Mouse (Mus musculus) skeletal muscle tissue, adult 2 months (tissue): ENCODE results near the gene Gmds.

Experiments
- DNase-seq: peaks from one replicate; pipeline ENCODE4 v3.0.0-alpha.2; 2012; ENCODE audit warnings: low read depth, low spot score

Gmds gene

DNA sequence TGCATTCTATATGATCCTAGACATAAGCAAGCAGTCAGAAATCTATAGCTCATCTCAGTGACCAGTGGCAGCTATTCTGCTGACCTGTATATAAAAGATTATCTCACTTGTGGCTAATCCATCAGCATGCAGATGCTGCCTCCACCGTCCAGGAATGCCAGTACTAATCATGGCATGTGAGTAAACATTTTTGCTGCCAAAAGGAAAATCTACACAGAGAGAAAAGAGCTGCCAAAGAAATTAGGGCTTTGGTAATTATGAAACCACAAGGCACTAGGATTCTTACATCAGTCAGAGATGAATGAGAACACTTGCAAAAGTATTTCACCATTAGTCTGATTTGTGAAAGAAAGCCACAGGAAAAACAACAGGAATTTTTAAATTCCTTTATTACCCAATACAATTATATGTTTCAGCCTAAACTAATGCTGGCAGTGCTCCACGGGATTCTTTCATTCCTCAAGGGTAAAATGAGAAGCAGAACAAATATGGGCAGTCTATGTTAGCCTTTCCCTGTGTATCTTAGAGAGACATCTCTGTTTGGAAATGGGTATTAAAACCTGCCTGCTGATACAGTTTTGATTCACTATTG, 71.3 kb downstream of the Gmds start:
- DNase-seq = no peak

GRCm38 (mm10) chr13:32266721-32267120, 71.8 kb downstream of the Gmds start:
- DNase-seq = no peak

- DNase-seq = no peak
These were observed 82.4 kb downstream of the Gmds start for GRCm38 (mm10) chr13:32256121-32256520.

DNA sequence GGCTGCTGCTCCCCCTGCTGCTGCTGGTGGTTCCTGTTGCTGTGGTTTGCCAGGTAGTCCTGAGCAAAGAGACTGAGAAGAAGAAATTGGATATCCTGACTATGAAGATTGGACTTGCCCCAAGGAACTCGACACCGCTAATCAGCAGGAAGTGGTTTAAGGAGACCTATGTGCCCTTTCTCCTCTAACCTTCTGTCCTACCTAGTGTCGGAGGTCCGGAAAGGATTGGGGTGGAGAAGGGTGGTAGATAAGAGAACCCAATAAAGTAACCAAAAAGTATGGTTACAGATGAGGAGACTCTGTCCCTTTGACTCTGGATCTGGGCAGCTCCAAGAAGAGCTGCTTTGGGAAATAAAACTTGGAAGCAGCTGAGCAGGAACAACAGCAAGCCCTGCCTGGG, 86.3 kb downstream of the Gmds start:
- no peak for DNase-seq

DNA sequence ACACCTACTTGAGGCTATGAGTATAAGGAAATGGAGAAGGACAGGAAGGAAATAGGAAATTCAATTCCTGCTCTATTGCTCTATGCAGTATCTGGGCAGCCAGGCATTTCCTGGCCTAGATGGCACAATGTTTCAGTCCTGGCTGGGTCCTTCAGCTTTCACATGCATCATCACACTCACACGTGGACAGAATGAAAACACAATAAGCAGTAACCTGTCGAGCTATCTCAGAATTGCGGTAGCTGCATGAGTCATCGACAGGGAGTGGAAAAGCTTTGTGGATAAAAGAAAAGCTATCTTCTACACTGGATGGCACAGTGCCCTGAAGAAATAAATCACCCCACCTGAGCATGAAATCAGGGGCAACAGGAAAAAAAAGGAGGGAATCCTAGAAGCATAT, 96.3 kb downstream of the Gmds start:
- DNase-seq = no peak

- peak; percentile 37 for DNase-seq
These were observed 102.3 kb downstream of the Gmds start for GRCm38 (mm10) chr13:32236269-32236678.

DNA sequence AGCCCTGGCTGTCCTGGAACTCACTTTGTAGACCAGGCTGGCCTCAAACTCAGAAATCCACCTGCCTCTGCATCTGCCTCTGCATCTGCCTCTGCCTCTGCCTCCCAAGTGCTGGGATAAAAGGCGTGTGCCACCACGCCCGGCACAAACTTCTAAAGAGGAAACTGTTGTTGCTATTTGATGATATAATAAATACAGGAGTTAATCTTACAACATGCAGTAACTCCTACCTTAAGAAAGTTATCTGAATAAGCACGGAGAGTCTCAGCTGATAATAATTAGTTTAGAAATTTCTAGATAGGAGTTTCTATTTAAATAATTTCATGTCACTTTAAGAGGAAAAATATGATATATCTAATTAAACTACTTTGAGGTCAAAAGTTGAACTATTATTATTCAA, 103.5 kb downstream of the Gmds start:
- DNase-seq = no peak

GRCm38 (mm10) chr13:32234019-32234418, 104.5 kb downstream of the Gmds start:
- DNase-seq = no peak

DNA sequence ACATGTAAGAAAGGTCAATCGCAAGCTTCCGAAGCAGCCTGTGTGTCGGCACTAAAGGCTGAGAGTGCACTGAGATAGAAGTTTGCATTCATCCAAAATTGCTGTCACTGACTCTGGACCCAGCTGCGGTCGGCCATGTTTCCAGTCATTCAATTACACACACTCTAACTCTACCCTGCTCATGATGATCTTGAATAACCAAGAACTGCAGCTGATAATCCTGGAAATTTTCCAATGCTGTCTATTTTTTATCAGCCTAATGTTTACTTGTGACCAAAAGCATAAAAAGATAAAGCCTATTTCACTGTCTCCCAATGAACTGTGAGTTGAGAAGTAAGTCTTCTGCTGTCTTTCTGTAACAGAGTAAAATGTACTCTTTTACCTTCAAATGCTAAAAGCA, 106.1 kb downstream of the Gmds start:
- no peak for DNase-seq

GRCm38 (mm10) chr13:32231956-32232355, 106.6 kb downstream of the Gmds start:
- no peak for DNase-seq

DNA sequence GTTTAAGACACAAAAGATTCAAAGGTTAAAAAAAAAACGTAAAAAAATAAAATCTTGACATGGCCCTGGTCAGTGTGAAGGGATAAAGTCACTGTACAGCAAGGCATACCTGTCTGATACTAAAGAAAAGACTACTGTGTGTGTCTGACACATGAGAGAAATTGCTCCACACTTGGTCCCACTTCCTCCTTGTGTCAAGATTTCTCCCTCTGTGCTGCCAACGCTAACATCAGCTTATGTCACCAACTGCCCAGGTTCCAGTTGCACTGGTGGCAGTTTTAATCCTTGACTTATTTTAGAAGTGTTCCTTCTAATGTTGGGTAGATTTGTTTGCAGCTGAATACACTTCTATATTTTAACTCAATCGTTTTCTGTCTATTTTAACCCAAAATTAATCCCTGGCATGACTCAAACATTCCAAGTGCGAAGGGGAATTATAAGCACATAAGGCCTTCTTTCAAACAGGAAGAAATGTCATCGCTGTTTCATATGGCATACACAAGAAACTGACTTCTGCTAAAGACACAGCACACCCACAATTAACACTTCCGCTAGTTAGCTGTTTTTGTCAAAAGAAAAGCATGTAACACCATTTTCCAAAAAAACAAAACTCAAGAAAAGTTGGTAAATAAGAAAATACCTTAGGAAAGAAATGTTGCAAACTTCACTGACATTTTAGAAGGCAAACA, 110.5 kb downstream of the Gmds start:
- DNase-seq = no peak

GRCm38 (mm10) chr13:32217647-32218046, 120.9 kb downstream of the Gmds start:
- no peak for DNase-seq

- DNase-seq = peak; percentile 12
These were observed 124.7 kb downstream of the Gmds start for GRCm38 (mm10) chr13:32213702-32214452.

GRCm38 (mm10) chr13:32212125-32212524, 126.4 kb downstream of the Gmds start:
- no peak for DNase-seq

DNA sequence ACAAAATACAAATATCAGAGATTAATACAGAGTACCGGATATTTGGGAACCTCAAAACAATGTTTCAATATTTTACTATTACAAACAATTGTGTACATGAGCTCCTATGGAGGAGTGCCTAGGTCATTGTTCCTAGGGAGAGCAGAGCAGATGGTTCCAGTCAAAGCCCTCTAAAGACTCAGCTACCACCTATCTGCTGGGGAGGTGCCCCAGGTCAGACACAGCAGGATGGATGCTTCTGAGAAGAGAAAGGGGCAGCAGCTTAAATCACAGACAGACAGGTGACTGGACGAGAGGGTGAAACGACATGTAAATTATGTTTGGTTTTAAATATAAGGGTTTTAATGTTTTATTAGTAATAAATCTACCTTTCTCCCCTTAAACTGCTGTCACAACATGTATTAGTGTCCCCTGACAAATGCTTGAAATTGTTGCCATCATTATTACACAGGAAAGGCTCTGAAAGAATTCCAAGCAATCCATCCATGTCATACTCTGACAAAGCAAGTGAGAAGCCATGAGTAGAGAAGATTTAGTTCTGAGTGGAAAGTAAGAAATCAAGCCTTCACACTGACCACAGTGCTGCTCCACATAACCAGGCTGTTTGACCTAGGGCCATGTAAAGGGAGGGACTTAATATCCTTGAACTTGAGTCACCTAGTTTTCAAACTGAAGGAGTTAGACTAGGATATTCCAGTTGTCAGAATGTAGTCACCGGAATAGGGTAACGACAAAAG, 131.2 kb downstream of the Gmds start:
- no peak for DNase-seq

- DNase-seq = no peak
These were observed 158.6 kb downstream of the Gmds start for GRCm38 (mm10) chr13:32179906-32180305.

DNA sequence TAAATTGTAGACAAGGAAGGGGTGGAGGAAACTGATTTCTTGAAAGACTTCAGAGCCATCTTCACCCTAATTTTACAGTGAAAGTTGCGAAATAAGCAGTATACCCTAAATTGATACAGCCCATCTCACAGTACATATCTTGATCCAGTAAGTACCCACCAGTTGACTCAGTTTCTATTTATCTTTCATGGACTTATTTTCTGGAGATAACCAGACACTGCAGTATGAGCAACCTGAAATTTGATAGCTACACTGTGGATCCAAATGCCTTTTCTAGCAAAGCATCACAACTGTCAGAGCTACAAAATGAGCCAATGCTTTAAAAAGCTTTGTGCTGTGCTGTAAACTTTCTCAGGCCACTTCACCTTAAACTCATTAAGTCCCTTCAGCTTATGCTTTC, 159.9 kb downstream of the Gmds start:
- DNase-seq = no peak

- DNase-seq = no peak
These were observed 160.6 kb downstream of the Gmds start for GRCm38 (mm10) chr13:32177852-32178453.

DNA sequence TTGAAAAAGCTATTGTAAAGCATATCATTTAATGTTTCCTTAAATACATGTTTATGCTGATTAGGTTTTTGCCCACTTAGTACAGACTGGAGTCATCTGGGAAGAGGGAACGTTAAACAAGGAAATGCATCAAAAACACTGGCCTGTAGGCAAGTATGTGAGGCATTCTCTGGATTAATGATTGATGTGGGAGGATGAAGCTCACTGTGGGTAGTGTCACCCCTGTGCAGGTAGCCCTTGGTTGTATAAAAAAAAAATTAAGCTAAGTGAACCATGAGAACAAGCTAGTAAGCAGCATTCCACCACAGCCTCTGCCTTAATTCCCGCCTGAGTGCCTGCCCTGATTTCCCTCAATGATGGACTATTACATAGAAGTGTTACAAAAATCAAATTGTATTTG, 163.5 kb downstream of the Gmds start:
- DNase-seq = no peak

GRCm38 (mm10) chr13:32169173-32169572, 169.4 kb downstream of the Gmds start:
- peak; percentile 0 for DNase-seq

DNA sequence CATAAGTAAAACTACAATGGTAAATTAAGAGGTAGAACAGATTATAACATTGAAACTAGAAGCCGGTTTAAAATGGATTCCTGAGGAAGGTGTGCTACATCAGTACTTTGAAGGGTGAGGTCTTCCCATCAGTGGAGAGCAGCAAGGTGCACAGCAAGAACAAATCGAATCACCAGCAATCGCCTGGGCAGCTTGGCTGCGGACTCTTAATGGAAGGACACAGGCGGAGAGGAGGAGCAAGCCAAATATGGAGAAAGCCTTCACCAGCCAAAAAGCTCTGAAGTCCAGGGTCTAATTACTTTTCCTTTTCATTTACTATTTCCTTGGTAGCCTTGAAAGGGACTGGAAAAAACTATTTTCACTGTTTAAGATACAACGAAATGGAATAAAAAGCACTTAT, 170.7 kb downstream of the Gmds start:
- DNase-seq = no peak

GRCm38 (mm10) chr13:32165581-32165980, 173.0 kb downstream of the Gmds start:
- DNase-seq = no peak
